Mouse (Mus musculus) heart, postnatal 4 days (tissue): ENCODE results near the gene Ptgds. TPM values are rescaled to one million over a fixed set of nuclear protein-coding genes. Genes with fewer than 3 reads are reported as not detected.

Experiments used
- DNase-seq: peaks from one replicate; pipeline ENCODE4 v3.0.0; 2021
- total RNA-seq, 2 experiments: library from RNA; stranded (reverse); gene quantifications; 2 replicates each; pipeline ENCODE4 v1.2.3; 2021

Ptgds gene
- total RNA-seq, 2 experiments from 2014 or later: 117 to 137 TPM

GRCm38 (mm10) chr2:25479551-25480311 lies 9.9 kb upstream of the Ptgds start:
- DNase-seq: no peak

GRCm38 (mm10) chr2:25477967-25478675 lies 8.3 kb upstream of the Ptgds start:
- no peak for DNase-seq

GRCm38 (mm10) chr2:25477541-25477940 lies 7.7 kb upstream of the Ptgds start:
- DNase-seq: no peak

GRCm38 (mm10) chr2:25472550-25472949 lies 2.7 kb upstream of the Ptgds start:
- no peak for DNase-seq

- peak; percentile 78 for DNase-seq
Observed at GRCm38 (mm10) chr2:25468962-25469915, 607 bp downstream of the Ptgds start.

GRCm38 (mm10) chr2:25467606-25468303 lies 2.1 kb downstream of the Ptgds start:
- DNase-seq: peak; percentile 53

- DNase-seq: no peak
Observed at GRCm38 (mm10) chr2:25465816-25466635, 3.8 kb downstream of the Ptgds start.

GRCm38 (mm10) chr2:25465256-25465655 lies 4.6 kb downstream of the Ptgds start:
- no peak for DNase-seq

- DNase-seq: no peak
Observed at GRCm38 (mm10) chr2:25463630-25464029, 6.2 kb downstream of the Ptgds start.

GRCm38 (mm10) chr2:25461407-25461806 lies 8.4 kb downstream of the Ptgds start:
- DNase-seq: no peak

GRCm38 (mm10) chr2:25460551-25461309 lies 9.1 kb downstream of the Ptgds start, which contains the start of gene Paxx:
Paxx (minus strand) TSS chr2:25461094.
- peak; percentile 93 for DNase-seq

GRCm38 (mm10) chr2:25460135-25460534 lies 9.7 kb downstream of the Ptgds start:
- DNase-seq: peak; percentile 32

- DNase-seq: peak; percentile 66
Observed at GRCm38 (mm10) chr2:25458911-25459310, 10.9 kb downstream of the Ptgds start.

GRCm38 (mm10) chr2:25457022-25457896 lies 12.6 kb downstream of the Ptgds start:
- DNase-seq: no peak

- DNase-seq: no peak
Observed at GRCm38 (mm10) chr2:25456205-25456953, 13.5 kb downstream of the Ptgds start, which contains the start of gene Clic3. Clic3 (plus strand) TSS chr2:25456838.

- no peak for DNase-seq
Observed at GRCm38 (mm10) chr2:25452951-25453350, 16.9 kb downstream of the Ptgds start.

GRCm38 (mm10) chr2:25450853-25451647 lies 18.8 kb downstream of the Ptgds start:
- no peak for DNase-seq
